Mouse (Mus musculus) stomach, postnatal 0 days (tissue): ENCODE data around the gene Atl1. TPM values are rescaled to one million over a fixed set of nuclear protein-coding genes. Genes with fewer than 3 reads are reported as not detected.

Experiments used
- ATAC-seq: fragments of 200-750 bp; cut with Nextera tagmentation; 2 replicates; pipeline ENCODE4 v1.8.0; 2017; ENCODE audit not compliant: low FRiP score, low TSS enrichment
- DNase-seq: peaks from one replicate; pipeline ENCODE4 v3.0.0-alpha.2; 2016; ENCODE audit warnings: low spot score
- H3K27ac ChIP-seq: fragments of 300-500 bp; sonication (generic); replicated peaks from 2 replicates; pipeline ENCODE4 v1.5.1; 2014; ENCODE audit warnings: mild to moderate bottlenecking, control low read depth
- H3K27me3 ChIP-seq: fragments of 300-500 bp; sonication (generic); 2 replicates; pipeline ENCODE4 v1.6.1; 2014; ENCODE audit warnings: low read length; ENCODE audit not compliant: control insufficient read depth, insufficient read depth
- H3K36me3 ChIP-seq: fragments of 300-500 bp; sonication (generic); 2 replicates; pipeline ENCODE4 v1.6.1; 2014; ENCODE audit warnings: low read length, mixed read lengths; ENCODE audit not compliant: control insufficient read depth, insufficient read depth
- H3K4me1 ChIP-seq: fragments of 300-500 bp; sonication (generic); replicated peaks from 2 replicates; pipeline ENCODE4 v1.6.1; 2014; ENCODE audit warnings: antibody characterized with exemption; ENCODE audit not compliant: control insufficient read depth, insufficient read depth
- H3K4me2 ChIP-seq: fragments of 300-500 bp; sonication (generic); replicated peaks from 2 replicates; pipeline ENCODE4 v1.6.1; 2014; ENCODE audit warnings: low read depth, mild to moderate bottlenecking, control low read depth, moderate library complexity
- H3K4me3 ChIP-seq: fragments of 300-500 bp; sonication (generic); 2 replicates; pipeline ENCODE4 v1.5.1; 2014; ENCODE audit warnings: low read depth, low read length, control low read depth
- H3K9ac ChIP-seq: fragments of 300-500 bp; sonication (generic); 2 replicates; pipeline ENCODE4 v1.6.1; 2014; ENCODE audit warnings: mild to moderate bottlenecking, low read length, control low read depth, mixed read lengths
- H3K9me3 ChIP-seq: fragments of 300-500 bp; sonication (generic); 2 replicates; pipeline ENCODE4 v1.6.1; 2016; ENCODE audit warnings: low read length; ENCODE audit not compliant: control insufficient read depth
- CTCF ChIP-seq: IDR thresholded peaks from 2 replicates; pipeline ENCODE4 v1.5.1; 2016; ENCODE audit warnings: antibody characterized with exemption, low read depth, mild to moderate bottlenecking, moderate library complexity
- EP300 ChIP-seq: optimal IDR thresholded peaks from 2 replicates; pipeline ENCODE3; 2016; ENCODE audit warnings: antibody characterized with exemption
- WGBS: fragments of 180-500 bp; shearing (Covaris S2); extraction: QIAGEN DNeasy Blood & Tissue Kit; methylation state at CpG from one replicate; pipeline ENCODE4 v1.1.7; 2014; 5-methylcytosine and 5-hydroxymethylcytosine counted together
- polyA plus RNA-seq: library from polyadenylated mRNA; unstranded; fragments of >200 nt; fragmentation: Nextera tagmentation; extraction: Ambion mirVana; gene quantifications from 2 replicates; pipeline ENCODE4 v1.2.1, GENCODE M21; 2015

Atl1 gene
- polyA plus RNA-seq, 1 experiment from 2014 or later, result 3.8 TPM

DNA sequence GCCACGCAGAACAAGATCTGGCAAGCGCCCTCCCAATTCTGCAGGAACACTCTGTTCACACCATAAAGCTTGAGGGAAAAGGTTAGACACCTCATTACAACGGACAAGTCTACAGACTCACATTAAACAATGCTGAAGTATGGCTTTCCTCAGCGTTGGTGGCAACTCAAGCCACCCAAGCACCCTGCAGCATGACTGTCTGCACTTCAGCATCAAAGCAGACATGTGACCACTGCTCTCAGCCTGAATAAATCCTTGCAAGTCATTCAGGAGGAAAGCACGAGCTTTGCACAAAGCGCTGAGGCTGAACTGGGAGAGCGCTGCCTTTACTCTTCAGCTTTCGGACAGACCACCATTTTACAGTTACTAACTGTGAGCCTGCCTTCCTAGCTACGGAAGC is 40.1 kb upstream of the Atl1 start:
- Histone ChIP-seq H3K27ac (no peak overlapping the region), H3K9me3 (no peaks in the 10 kb centered on the region), H3K4me1 (no peaks in the 10 kb centered on the region), H3K9ac (no peak overlapping the region), H3K27me3 (no peaks in the 10 kb centered on the region), H3K4me2 (no peak overlapping the region), H3K36me3 (peaks cover 18% of the 10 kb centered on the region), H3K4me3 (no peak overlapping the region)
- WGBS, result 88% methylated on average over 9 of the region's 9 CpGs
- TF ChIP-seq EP300, result no peak
- no peak for TF ChIP-seq CTCF
- ATAC-seq (no peak), DNase-seq (no peak)

DNA sequence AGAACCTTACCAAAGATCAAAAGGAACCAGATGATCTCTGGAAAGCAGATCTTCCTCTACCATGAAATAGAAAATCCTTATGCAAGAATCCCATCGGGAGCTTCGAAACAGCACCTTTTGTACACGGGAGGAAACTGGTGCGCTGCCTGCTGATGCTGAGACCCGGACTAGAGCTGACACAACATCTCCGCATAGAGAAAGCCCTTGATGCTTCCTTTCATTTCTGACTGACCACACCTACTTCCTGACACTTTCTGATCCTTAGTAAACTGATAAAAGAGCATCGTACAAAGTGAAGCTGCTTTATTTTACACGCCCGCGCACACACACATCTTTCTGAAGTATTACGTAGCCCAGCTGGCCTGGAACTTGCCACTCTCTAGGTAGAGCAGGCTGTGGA is 39.0 kb upstream of the Atl1 start:
- no peak overlapping the region for H3K9ac ChIP-seq
- no peak overlapping the region for H3K4me2 ChIP-seq
- TF ChIP-seq CTCF, result no peak
- H3K4me3 ChIP-seq, result no peak overlapping the region
- no peaks in the 10 kb centered on the region for H3K27me3 ChIP-seq
- H3K4me1 ChIP-seq, result no peaks in the 10 kb centered on the region
- no peaks in the 10 kb centered on the region for H3K9me3 ChIP-seq
- no peak for DNase-seq
- WGBS, result 77% methylated on average over 11 of the region's 11 CpGs
- no peak for ATAC-seq
- peaks cover 18% of the 10 kb centered on the region for H3K36me3 ChIP-seq
- H3K27ac ChIP-seq, result no peak overlapping the region

DNA sequence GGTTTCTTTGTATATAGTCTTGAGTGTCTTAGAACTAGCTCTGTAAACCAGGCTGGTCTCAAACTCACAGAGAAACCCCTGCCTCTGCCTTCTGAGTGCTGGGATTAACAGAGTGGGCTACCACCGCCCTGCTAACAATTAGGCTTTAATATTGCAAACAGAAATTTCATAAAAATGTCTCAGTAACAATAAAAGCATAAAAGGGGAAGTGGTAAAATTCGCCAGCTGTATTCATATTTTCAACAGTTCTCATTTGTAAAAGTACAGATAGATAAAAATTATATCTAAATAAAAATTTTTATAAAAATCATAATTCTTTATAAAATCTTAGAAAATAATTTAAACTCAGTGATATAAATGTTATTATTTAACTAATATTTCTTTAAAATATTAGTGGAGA is 38.5 kb upstream of the Atl1 start:
- no peaks in the 10 kb centered on the region for H3K9me3 ChIP-seq
- no peaks in the 10 kb centered on the region for H3K27me3 ChIP-seq
- no peaks in the 10 kb centered on the region for H3K4me1 ChIP-seq
- 83% methylated on average over 2 of the region's 2 CpGs for WGBS
- H3K4me3 ChIP-seq, result no peak overlapping the region
- DNase-seq, result no peak
- no peak for ATAC-seq
- H3K9ac ChIP-seq, result no peak overlapping the region
- no peak overlapping the region for H3K27ac ChIP-seq
- H3K4me2 ChIP-seq, result no peak overlapping the region
- TF ChIP-seq EP300, result no peak
- TF ChIP-seq CTCF, result no peak
- H3K36me3 ChIP-seq, result peaks cover 17% of the 10 kb centered on the region

DNA sequence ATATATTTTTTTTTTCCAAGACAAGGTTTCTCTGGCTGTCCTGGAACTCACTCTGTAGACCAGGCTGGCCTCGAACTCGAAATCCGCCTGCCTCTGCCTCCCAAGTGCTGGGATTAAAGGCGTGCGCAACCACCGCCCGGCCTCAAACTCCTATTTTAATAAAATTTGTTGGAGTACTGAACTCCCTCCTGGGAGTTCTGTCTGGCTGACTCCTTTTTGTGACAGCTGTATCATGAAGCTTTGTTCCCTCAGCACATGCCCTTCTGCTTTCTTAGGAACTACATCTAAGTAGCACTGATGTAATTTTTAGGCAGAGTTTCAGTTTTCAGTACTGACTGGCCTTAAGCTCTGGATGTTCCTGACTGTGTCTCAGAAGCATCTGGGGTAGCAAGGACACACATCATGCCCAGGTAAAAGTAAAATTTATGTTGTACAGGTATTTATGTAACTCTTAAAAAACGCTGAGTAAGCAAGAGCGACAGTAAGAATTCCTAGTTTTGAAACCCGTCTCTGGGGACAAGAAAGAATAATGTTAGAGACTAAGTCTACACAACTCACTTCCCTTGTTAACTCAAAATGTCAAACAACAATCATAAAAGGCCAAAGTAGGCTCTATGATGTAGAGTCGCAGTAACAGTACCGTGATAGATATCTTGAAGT is 36.6 kb upstream of the Atl1 start:
- ATAC-seq, result no peak
- 96% methylated on average over 12 of the region's 12 CpGs for WGBS
- Histone ChIP-seq H3K27me3 (no peaks in the 10 kb centered on the region), H3K36me3 (peaks cover 13% of the 10 kb centered on the region), H3K9ac (no peak overlapping the region), H3K9me3 (no peaks in the 10 kb centered on the region), H3K27ac (no peak overlapping the region), H3K4me1 (no peaks in the 10 kb centered on the region), H3K4me3 (no peak overlapping the region), H3K4me2 (no peak overlapping the region)
- DNase-seq, result no peak
- TF ChIP-seq EP300, result no peak
- TF ChIP-seq CTCF, result no peak

DNA sequence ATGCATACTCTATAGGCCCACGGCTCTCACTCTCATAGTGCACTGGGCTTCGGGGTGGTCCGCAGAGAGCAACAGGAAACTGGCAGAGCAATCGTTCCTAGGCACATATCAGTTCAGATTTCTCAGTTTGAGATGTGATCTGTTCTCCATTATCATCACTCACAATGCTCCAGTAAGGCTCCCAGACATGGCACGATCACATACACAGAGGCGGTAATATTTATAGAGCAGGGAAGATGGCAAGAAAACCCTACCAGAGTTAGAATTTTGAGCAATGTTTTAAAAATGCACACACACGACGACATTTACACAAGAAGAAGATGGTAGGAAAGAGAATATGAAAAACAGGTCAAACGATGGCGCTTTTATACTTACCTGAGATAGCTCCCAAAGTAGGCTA is 36.0 kb upstream of the Atl1 start:
- H3K4me1 ChIP-seq, result no peaks in the 10 kb centered on the region
- H3K27me3 ChIP-seq, result no peaks in the 10 kb centered on the region
- peaks cover 13% of the 10 kb centered on the region for H3K36me3 ChIP-seq
- H3K9ac ChIP-seq, result no peak overlapping the region
- H3K9me3 ChIP-seq, result no peaks in the 10 kb centered on the region
- no peak overlapping the region for H3K27ac ChIP-seq
- H3K4me2 ChIP-seq, result no peak overlapping the region
- no peak overlapping the region for H3K4me3 ChIP-seq
- 93% methylated on average over 10 of the region's 10 CpGs for WGBS
- DNase-seq, result no peak
- TF ChIP-seq EP300 (no peak), CTCF (no peak)
- no peak for ATAC-seq

DNA sequence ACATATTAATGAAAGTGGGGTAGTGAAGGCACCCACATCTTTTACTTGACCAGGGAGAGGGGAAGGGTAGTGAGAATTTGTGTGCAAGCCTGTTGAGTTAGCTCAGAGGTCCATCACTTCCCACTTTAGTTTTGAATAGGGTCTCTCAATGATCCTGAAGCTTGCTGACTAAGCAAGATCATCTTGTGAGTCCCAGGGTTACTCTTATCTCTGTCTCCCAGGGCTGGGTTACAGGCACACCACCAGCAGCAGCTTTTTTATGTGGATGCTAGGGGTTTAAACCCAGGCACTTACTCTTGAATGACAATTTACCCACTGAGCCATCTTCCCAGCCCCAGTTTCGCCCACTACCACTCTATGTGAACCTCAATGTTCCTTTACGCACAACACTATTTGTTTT is 34.8 kb upstream of the Atl1 start:
- peaks cover 5% of the 10 kb centered on the region; the same call in 1 of the 2 replicates for H3K36me3 ChIP-seq
- H3K4me2 ChIP-seq, result no peak overlapping the region
- ATAC-seq (no peak), DNase-seq (no peak)
- no peak overlapping the region for H3K4me3 ChIP-seq
- no peak for TF ChIP-seq CTCF
- TF ChIP-seq EP300, result no peak
- no peaks in the 10 kb centered on the region for H3K9me3 ChIP-seq
- H3K27me3 ChIP-seq, result no peaks in the 10 kb centered on the region
- H3K9ac ChIP-seq, result no peak overlapping the region
- no peak overlapping the region for H3K27ac ChIP-seq
- 96% methylated on average over 2 of the region's 2 CpGs for WGBS
- H3K4me1 ChIP-seq, result no peaks in the 10 kb centered on the region
